Mouse (Mus musculus) ES-Bruce4 (cell line): ENCODE data around the gene Psen2.

Experiments used
- CTCF ChIP-seq: IDR thresholded peaks from one replicate; pipeline ENCODE4 v1.8.1; 2011; ENCODE audit warnings: low read depth, low read length
- EP300 ChIP-seq: IDR thresholded peaks from 2 replicates; pipeline ENCODE4 v1.6.1; 2011; ENCODE audit warnings: low read depth, low read length; ENCODE audit not compliant: insufficient read depth
- POLR2A ChIP-seq: IDR thresholded peaks from one replicate; pipeline ENCODE4 v1.8.1; 2011; ENCODE audit warnings: low read length; ENCODE audit not compliant: insufficient read depth

DNA sequence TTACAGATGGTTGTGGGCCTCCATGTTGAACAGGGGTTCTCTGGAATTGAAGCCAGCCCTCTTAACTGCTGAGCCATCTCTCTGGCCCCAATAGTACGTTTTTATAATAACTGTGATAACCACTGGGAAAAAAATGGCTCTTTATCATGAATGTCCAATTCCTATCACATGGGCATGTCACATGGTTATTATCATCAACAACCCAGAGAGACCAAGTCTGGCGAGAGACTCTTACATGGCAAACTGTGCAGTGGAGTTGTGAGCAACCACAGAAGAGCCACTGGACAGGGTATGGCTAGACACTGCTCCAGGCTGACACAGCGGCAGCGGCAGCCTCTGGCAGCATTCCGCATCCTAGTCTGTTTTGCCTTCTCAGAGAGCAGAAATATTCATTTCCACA, 8.9 kb downstream of the Psen2 start:
- TF ChIP-seq EP300: no peak
- no peak for TF ChIP-seq CTCF
- TF ChIP-seq POLR2A: no peak
